Mouse (Mus musculus): ENCODE measurements around the gene Psmb8.

DNA sequence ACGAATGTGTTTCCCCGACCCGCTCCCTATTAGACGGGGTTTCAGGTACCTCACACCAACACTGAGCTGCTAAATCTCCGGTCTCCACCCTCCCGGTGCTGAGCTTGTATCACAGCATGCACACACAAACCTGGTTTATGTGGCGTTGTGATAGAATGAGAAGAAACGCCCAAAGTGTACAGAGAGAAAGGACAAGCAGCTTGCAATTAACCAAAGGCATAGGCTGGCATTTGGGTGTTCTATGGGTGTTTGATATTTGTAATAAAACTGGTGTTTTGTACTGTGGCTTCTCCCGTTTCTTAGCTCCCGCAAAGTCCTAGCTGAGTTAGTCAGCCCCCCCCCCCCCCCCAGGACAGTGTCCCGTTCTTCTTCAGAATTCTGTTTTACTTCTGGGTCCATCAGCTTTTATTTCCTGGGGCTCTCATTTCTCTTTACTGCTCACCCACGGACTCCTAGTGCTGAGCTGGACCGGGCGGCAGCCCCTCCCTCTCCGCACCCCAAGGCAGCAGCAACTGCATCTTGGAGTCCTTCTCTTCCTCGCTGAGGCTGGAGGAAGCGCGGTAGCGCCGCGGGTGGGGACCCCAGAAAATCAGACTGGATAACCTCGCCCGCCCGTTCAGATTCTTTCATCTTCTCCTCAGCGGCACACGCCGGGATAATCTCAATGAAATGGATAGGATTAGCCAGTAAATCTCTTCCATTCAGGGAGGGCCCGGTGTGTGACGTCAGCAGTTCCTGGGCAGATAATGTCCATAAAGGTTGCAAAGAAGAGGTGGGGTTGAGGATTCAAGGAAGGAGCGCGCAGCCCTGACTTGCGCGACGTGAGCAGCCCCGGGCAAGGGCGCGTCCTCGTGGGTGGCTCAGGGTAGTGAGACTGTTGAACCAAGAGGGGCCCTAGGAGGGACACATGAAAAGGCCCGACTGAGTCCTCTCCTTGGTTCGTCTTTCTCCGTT, at the start of gene Psmb8:
- no peak for TF ChIP-seq CTCF (IDR thresholded peaks at IDR 0.05; ENCODE audit: extremely low read depth, insufficient read depth, low read length)
- TF ChIP-seq POLR2A (IDR thresholded peaks at IDR 0.05; ENCODE audit: extremely low read depth, insufficient read depth, low read length): no peak
